Mouse (Mus musculus) lung, adult 18-20 months (tissue): ENCODE measurements around the gene Nup153.

ENCODE experiments used
- DNase-seq, 2 experiments: peaks; one replicate each; pipeline ENCODE4 v3.0.0; 2022; ENCODE audit warnings: mixed read lengths in 2 of 2

Nup153 gene

GRCm38 (mm10) chr13:46727837-46728268, at the start of gene Nup153:
Gene Nup153 (minus strand): TSS chr13:46727940.
- peak; percentile 100 for DNase-seq

GRCm38 (mm10) chr13:46777461-46777860, 49.7 kb upstream of the Nup153 start:
- no peak for DNase-seq

- peak in 1 of 2 experiments; percentile 20 for DNase-seq
Observed at GRCm38 (mm10) chr13:46776636-46777305, 49.0 kb upstream of the Nup153 start.

DNA sequence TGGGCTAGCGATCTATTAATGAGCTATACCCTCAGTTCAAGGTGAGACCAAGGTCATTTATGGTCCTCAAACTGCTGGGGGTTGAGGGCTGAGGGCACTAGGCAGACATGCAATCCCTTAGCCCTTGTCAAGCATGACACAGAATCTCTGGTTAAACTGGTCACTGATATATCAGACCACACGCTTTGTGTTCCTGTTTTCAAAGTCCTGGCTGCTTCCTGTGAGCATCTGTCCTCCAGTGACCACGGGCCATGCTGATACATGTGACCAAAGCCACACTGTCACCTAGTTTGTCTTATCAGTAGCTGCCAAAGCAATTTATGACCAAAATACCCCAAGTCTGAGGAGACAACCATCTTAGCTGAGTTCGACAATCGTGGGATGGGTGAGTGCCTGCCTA, 47.3 kb upstream of the Nup153 start:
- no peak for DNase-seq

DNA sequence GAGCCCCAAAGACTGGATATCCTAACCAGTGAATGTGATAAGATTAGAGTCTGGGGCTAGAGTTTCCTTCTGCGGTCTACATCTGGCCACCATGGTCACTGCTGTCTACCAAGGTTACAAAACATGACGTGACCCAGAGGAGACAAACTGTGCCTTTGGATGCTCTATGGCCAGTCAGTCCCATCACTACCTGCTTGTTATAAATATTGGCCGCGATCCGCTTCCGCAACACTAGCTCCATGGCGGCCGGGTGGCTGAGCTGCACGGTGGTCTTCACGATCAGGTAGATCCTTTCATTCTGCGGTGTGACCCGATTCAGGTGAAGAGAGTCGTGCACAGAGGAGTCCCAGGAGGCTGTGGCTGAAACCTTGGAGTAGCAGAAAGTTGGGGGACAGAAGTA, 44.8 kb upstream of the Nup153 start:
- DNase-seq = no peak

DNA sequence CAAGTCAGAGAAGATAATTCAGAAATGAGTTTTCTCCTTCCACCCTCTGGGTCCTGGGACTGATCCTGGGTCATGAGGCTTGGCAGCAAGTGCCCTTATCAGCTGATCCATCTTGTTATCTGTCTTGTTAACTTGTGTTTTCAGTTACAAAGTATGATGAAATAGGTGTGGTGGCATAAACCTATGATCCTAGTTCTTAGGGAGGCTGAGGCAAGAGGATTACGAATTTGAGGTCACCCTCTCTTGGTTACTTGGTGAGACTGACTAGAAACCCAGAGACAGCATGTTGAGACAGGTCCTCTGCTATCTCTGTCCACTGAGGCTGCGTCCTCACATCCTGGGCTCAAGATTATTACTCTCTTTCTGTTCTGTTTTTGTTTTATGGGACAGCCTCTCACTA, 37.6 kb upstream of the Nup153 start:
- no peak for DNase-seq

GRCm38 (mm10) chr13:46763210-46763609, 35.5 kb upstream of the Nup153 start:
- DNase-seq = no peak

- no peak for DNase-seq
Observed at GRCm38 (mm10) chr13:46760921-46761320, 33.2 kb upstream of the Nup153 start.

DNA sequence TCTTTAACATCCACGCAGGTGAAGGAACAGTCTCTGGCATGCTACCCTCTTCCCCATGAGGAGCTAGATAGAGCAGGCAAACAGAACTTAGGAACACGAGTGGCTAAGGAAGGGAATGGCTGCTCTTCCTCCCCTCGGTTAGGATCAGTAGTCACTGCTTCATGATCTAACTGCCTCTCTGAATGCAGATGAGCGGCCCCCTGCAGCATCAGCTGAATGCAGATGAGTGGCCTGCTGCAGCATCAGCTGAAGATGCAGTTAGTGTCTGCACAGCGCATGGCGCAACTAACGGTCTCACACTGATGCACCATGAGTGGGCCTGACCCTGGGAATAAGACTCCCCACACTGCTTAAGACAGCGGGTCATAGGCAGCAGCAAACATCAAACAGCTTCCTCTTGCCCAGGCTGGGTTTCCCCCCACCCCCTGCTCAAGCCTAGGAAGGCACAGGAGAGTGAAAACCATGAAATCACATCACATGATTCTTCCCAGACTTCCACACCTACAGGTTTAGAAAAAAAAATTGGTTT, 31.6 kb upstream of the Nup153 start:
- no peak for DNase-seq

DNA sequence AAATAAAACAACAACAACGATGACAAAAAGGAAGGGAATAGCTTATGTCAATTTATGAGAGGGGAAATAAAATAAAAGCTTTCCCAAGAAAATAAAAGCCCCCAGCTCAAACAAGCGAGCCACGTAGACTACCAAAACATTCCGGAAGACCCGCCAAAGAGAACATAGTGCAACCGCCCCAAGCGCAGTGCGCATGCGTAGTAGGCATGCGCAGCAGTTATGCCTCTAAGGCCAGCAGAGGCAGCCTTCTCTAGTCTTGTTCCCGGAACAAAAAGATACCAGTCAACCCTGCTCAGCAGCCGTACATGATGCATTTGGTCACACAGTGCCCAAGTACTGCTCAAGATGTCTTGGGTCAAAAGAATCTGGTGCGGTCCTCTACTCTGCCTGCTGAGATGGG, 30.9 kb upstream of the Nup153 start:
- no peak for DNase-seq

- DNase-seq = no peak
Observed at GRCm38 (mm10) chr13:46757946-46758345, 30.2 kb upstream of the Nup153 start.

- DNase-seq = no peak
Observed at GRCm38 (mm10) chr13:46753294-46753693, 25.6 kb upstream of the Nup153 start.

DNA sequence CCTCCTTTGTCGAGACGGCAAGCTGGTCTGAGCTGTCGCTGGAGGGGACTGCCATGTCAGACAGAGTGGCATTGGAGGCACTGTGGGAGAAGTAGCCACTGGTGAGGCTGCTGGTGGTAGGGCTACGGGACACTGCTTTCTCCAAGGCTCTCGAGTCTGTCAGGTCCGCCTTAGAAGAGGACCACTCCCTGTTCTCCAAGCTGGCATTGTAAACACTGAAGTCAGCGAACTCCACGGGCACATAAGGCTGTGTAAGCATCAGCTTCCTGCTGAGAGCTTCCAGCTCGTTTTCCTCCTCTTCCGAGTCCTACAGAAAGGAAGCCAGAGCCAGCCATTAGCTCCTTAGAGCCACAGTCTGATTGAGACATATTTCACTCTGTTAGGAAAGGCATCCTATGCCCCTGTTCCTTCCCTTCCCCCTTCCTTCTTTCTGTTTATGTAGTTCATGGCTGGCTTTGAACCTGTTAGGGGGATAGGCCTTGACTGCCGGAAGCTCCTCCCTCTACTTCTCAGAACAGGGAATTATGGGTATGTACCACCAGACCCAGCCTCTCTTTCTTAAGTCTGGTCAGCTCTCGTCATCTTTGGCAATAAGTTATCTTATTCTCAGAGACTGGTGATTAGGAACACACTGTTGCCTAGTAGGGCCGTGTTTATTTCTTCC, 25.0 kb upstream of the Nup153 start:
- DNase-seq = peak; percentile 66 to 79

- no peak for DNase-seq
Observed at GRCm38 (mm10) chr13:46748138-46748873, 20.6 kb upstream of the Nup153 start.

GRCm38 (mm10) chr13:46743821-46744220, 16.1 kb upstream of the Nup153 start:
- no peak for DNase-seq

- DNase-seq = no peak
Observed at GRCm38 (mm10) chr13:46742367-46742766, 14.6 kb upstream of the Nup153 start.

DNA sequence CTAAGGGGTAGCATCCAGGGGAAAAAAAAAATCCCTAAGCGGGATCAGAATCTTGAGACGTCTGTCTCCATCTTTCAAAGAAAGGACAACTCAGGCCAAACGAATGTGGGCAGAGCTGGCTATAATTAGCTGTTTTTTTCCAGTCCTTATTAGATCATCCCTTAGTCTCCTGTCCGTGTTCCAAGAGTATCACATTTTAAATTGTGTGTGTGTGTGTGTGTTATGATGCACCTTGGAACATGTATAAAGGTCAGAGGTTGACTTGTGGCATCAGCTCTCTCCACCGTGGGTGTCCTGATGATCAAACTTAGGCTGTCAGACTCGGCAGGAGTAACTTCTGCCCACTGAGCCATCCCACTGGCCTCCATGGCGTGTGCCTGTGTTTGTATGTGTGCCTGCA, 11.7 kb upstream of the Nup153 start:
- DNase-seq = no peak

DNA sequence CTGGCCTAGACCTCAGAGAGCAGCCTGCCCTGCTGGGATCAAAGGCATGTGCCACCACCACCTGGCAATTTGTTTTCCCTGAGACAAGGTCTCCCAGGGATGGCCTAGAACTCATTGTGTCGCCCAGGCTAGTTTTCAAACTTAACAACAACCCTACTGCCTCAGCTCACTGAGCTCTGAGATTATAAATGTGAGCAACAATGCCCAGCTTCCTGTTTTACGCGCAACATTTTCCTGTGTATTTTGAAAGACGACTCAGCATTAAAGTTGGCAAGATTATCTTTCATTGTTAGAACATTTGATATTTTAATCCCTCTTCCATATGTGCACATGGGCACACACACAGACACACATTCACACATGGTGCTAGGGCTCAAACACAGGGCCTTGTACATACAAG, 9.7 kb upstream of the Nup153 start:
- no peak for DNase-seq

GRCm38 (mm10) chr13:46736479-46736865, 8.7 kb upstream of the Nup153 start:
- DNase-seq = peak; percentile 20 to 23

GRCm38 (mm10) chr13:46735808-46736478, 8.2 kb upstream of the Nup153 start:
- DNase-seq = peak; percentile 67 to 76

DNA sequence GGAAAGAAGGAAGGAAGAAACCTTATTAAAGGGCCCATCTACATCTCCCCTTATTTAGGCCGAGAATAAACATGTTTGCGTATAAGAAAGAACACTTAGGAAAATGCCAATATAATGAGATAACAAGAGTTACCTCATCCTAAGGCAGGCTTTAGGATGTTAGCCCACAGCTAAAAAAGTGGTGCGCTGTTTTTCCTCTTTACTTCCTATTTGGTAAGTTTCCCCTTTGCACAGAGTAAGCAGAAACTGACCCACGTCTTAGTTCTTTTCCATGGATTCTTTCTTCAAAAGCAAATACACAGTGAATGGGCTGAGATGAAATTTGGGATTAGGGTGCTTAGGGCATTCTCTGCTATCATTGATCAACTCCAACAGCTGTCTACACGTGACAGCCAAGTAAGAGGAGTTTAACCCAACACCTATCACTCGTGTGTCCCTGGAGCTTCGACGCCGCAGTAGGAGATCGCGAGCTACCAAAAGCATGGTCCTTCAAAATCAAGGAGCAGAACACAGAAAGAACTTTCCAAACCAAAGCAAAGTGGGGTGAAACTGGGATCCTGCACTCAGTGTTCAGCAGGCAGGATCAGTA, 7.6 kb upstream of the Nup153 start:
- no peak for DNase-seq

GRCm38 (mm10) chr13:46729998-46730397, 2.3 kb upstream of the Nup153 start:
- DNase-seq = no peak

- DNase-seq = no peak
Observed at GRCm38 (mm10) chr13:46728411-46728810, 671 bp upstream of the Nup153 start.
